Mouse (Mus musculus): Measurements from ENCODE around the gene Nucb1.
A peak's percentile ranks its signal among the peaks of the same experiment; 100 is the strongest.
"Not testable (repeated sequence)": the region's sequence is repeated elsewhere in the genome, so short reads cannot be mapped to it uniquely, and the experiment has no call there.

The Nucb1 gene

GRCm38 (mm10) chr7:45518618-45519017 is 8.4 kb upstream of the Nucb1 start:
- Histone ChIP-seq H3K36me3 (ENCODE audit: control insufficient read depth, insufficient read depth, low read length, poor library complexity, severe bottlenecking) (no peaks in the 10 kb centered on the region), H3K27me3 (ENCODE audit: control insufficient read depth, insufficient read depth, low read length, poor library complexity, severe bottlenecking) (no peaks in the 10 kb centered on the region)
- DNase-seq (ENCODE audit: low read depth, low spot score), result no peak

DNA sequence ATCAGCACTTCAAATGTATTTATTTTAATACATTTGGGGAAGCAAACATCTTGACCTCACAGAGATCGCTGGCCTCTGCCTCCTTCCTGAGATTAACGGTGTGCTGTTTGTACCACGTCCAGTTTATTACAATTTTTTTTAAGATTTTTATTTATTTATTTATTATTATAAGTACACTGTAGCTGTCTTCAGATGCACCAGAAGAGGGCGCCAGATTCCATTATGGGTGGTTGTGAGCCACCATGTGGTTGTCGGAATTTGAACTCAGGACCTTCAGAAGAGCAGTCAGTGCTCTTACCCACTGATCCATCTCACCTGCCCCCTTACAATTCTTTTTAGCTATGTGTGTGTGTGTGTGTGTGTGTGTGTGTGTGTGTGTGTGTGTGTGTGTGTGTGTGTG is 6.6 kb upstream of the Nucb1 start:
- DNase-seq (ENCODE audit: low read depth, low spot score); H3K36me3 ChIP-seq (ENCODE audit: control insufficient read depth, insufficient read depth, low read length, poor library complexity, severe bottlenecking); H3K27me3 ChIP-seq (ENCODE audit: control insufficient read depth, insufficient read depth, low read length, poor library complexity, severe bottlenecking): not testable (repeated sequence)

DNA sequence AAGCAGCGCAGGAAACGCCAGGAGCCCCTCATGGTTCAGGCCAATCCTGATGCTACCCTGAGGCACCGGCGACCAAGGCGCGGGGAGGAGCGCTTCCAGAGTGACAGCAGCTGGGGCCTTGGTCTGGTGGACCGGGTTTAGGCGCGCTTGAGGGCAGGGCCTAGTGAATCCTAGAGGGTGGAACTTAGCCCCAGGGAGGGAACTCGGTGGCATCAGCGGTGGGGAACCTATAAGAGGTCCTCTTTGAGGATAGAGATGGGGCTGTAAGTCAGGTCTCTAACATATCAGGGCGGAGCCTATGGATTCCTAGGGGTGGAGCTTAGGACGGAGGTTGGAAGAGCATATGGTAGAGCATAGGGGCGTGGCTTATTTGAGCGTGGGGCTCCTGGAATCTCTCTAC is 5.2 kb upstream of the Nucb1 start:
- DNase-seq (ENCODE audit: low read depth, low spot score), result no peak
- Histone ChIP-seq H3K36me3 (ENCODE audit: control insufficient read depth, insufficient read depth, low read length, poor library complexity, severe bottlenecking) (no peaks in the 10 kb centered on the region), H3K27me3 (ENCODE audit: control insufficient read depth, insufficient read depth, low read length, poor library complexity, severe bottlenecking) (no peaks in the 10 kb centered on the region)

GRCm38 (mm10) chr7:45514411-45514810 is 4.2 kb upstream of the Nucb1 start:
- no peaks in the 10 kb centered on the region for H3K36me3 ChIP-seq (ENCODE audit: control insufficient read depth, insufficient read depth, low read length, poor library complexity, severe bottlenecking)
- no peaks in the 10 kb centered on the region for H3K27me3 ChIP-seq (ENCODE audit: control insufficient read depth, insufficient read depth, low read length, poor library complexity, severe bottlenecking)
- DNase-seq (ENCODE audit: low read depth, low spot score), result no peak

- DNase-seq (ENCODE audit: low read depth, low spot score), result no peak
- Histone ChIP-seq H3K27me3 (ENCODE audit: control insufficient read depth, insufficient read depth, low read length, poor library complexity, severe bottlenecking) (no peaks in the 10 kb centered on the region), H3K36me3 (ENCODE audit: control insufficient read depth, insufficient read depth, low read length, poor library complexity, severe bottlenecking) (no peaks in the 10 kb centered on the region)
Measured at GRCm38 (mm10) chr7:45509181-45509882, 874 bp downstream of the Nucb1 start.

- no peak for DNase-seq (ENCODE audit: low read depth, low spot score)
- Histone ChIP-seq H3K27me3 (ENCODE audit: control insufficient read depth, insufficient read depth, low read length, poor library complexity, severe bottlenecking) (no peaks in the 10 kb centered on the region), H3K36me3 (ENCODE audit: control insufficient read depth, insufficient read depth, low read length, poor library complexity, severe bottlenecking) (no peaks in the 10 kb centered on the region)
Measured at GRCm38 (mm10) chr7:45508561-45508960, 1.6 kb downstream of the Nucb1 start.

- no peaks in the 10 kb centered on the region for H3K27me3 ChIP-seq (ENCODE audit: control insufficient read depth, insufficient read depth, low read length, poor library complexity, severe bottlenecking)
- H3K36me3 ChIP-seq (ENCODE audit: control insufficient read depth, insufficient read depth, low read length, poor library complexity, severe bottlenecking), result no peaks in the 10 kb centered on the region
- DNase-seq (ENCODE audit: low read depth, low spot score), result no peak
Measured at GRCm38 (mm10) chr7:45507583-45507982, 2.6 kb downstream of the Nucb1 start.

DNA sequence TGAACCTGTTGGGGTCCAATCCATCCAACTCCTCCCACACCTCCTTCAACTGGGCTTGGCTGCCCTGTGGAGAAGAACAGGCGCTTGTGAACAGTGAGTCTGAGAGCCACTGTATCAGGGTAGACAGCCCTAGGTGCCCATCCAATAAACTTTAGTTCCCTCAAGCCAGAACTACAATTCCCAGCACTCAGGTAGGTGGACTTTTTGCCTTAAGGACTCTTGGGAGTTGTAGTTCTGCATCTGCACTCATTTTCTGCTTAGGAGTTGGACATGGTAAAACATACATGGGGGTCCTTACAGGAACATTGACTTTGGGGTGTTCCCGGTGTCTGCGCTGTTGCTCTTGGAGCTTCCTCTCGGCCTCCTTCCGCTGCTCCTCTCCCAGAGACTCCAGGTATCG is 11.8 kb downstream of the Nucb1 start:
- DNase-seq (ENCODE audit: low read depth, low spot score), result no peak
- peaks cover 2% of the 10 kb centered on the region for H3K36me3 ChIP-seq (ENCODE audit: control insufficient read depth, insufficient read depth, low read length, poor library complexity, severe bottlenecking)
- no peaks in the 10 kb centered on the region for H3K27me3 ChIP-seq (ENCODE audit: control insufficient read depth, insufficient read depth, low read length, poor library complexity, severe bottlenecking)

GRCm38 (mm10) chr7:45494548-45494947 is 15.7 kb downstream of the Nucb1 start:
- DNase-seq (ENCODE audit: low read depth, low spot score), result no peak
- peaks cover 2% of the 10 kb centered on the region for H3K36me3 ChIP-seq (ENCODE audit: control insufficient read depth, insufficient read depth, low read length, poor library complexity, severe bottlenecking)
- H3K27me3 ChIP-seq (ENCODE audit: control insufficient read depth, insufficient read depth, low read length, poor library complexity, severe bottlenecking), result no peaks in the 10 kb centered on the region

GRCm38 (mm10) chr7:45492951-45493350 is 17.3 kb downstream of the Nucb1 start:
- Histone ChIP-seq H3K27me3 (ENCODE audit: control insufficient read depth, insufficient read depth, low read length, poor library complexity, severe bottlenecking) (no peaks in the 10 kb centered on the region), H3K36me3 (ENCODE audit: control insufficient read depth, insufficient read depth, low read length, poor library complexity, severe bottlenecking) (no peaks in the 10 kb centered on the region; the same call in none of the 2 replicates)
- no peak for DNase-seq (ENCODE audit: low read depth, low spot score)

- H3K27me3 ChIP-seq (ENCODE audit: control insufficient read depth, insufficient read depth, low read length, poor library complexity, severe bottlenecking), result no peaks in the 10 kb centered on the region
Measured at GRCm38 (mm10) chr7:45492225-45492844, 17.9 kb downstream of the Nucb1 start.

GRCm38 (mm10) chr7:45491264-45491663 is 18.9 kb downstream of the Nucb1 start:
- DNase-seq (ENCODE audit: low read depth, low spot score), result no peak
- Histone ChIP-seq H3K27me3 (ENCODE audit: control insufficient read depth, insufficient read depth, low read length, poor library complexity, severe bottlenecking) (no peaks in the 10 kb centered on the region), H3K36me3 (ENCODE audit: control insufficient read depth, insufficient read depth, low read length, poor library complexity, severe bottlenecking) (no peaks in the 10 kb centered on the region; the same call in none of the 2 replicates)

More at GRCm38 (mm10) chr7:45492225-45492844, 17.9 kb downstream of the Nucb1 start:
- no peaks in the 10 kb centered on the region; the same call in none of the 2 replicates for H3K36me3 ChIP-seq (ENCODE audit: control insufficient read depth, insufficient read depth, low read length, poor library complexity, severe bottlenecking)
- no peak for DNase-seq (ENCODE audit: low read depth, low spot score)

DNA sequence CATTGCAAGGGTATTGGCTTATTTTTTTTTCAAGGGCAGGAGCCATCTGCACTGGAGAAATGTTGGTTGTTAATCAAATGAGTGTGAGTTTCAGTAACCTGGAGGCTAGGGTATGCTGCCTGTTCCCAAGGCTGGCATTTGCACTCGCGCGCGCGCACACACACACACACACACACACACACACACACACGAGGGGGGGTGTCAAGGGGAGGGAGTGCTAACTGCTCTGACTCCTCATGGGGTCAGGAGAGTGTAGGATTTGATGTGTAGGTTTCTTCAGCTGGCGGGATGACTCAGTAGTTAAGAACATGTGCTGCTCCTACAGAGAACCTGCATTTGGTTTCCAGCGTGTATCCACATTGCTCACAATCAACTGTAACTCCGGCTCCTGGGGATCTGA is 19.4 kb downstream of the Nucb1 start:
- no peak for DNase-seq (ENCODE audit: low read depth, low spot score)
- Histone ChIP-seq H3K27me3 (ENCODE audit: control insufficient read depth, insufficient read depth, low read length, poor library complexity, severe bottlenecking) (no peaks in the 10 kb centered on the region), H3K36me3 (ENCODE audit: control insufficient read depth, insufficient read depth, low read length, poor library complexity, severe bottlenecking) (no peaks in the 10 kb centered on the region; the same call in none of the 2 replicates)

GRCm38 (mm10) chr7:45489578-45489977 is 20.6 kb downstream of the Nucb1 start:
- DNase-seq (ENCODE audit: low read depth, low spot score), result no peak
- no peaks in the 10 kb centered on the region for H3K27me3 ChIP-seq (ENCODE audit: control insufficient read depth, insufficient read depth, low read length, poor library complexity, severe bottlenecking)
- H3K36me3 ChIP-seq (ENCODE audit: control insufficient read depth, insufficient read depth, low read length, poor library complexity, severe bottlenecking), result no peaks in the 10 kb centered on the region

DNA sequence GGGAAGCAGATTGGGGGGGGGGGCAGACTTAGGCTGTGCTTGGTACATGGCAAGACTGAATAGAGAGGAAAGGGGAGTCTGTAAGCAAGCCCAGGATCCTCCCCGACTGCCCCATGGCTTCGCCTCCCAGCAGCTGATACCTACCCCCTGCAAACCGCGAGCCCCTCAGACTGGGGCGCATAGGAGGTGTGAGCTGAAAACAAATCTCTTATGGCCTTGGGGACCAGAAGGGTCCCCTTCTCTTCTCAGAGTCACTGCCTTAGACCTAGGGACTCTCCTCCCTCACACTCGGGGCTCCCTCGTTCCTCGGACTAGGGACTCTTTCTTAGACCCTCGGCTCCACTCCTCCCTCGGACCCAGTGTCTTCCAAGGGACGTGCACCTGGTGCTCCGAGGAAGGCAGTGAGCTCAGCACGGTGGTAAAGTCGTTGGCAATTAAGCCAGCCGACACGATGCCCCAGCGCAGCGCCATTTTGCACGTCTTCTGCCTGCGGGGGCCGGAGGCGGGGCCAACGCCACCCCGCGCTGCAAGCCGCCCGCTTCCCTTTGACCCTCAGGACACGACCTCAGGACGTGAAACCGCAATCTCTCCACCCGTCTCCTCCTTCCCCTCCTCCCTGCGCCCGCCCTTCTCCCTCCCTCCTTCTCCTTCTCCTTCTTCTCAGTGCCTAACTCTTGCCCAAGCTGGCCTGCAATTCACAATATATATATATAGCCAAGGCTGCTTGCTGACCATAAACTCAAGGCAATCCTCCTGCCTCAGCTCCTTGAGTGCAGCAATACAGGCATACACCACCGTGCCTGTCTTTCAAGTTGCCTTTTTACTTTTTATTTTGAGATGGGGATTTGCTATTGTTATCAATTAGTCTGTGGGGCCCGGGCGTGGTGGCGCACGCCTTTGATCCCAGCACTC is 21.7 kb downstream of the Nucb1 start, which contains the start of gene Dhdh:
Gene Dhdh, minus strand, starts transcription at position 513 of the 912 bp plus-strand sequence.
- H3K36me3 ChIP-seq (ENCODE audit: control insufficient read depth, insufficient read depth, low read length, poor library complexity, severe bottlenecking), result no peaks in the 10 kb centered on the region
- H3K27me3 ChIP-seq (ENCODE audit: control insufficient read depth, insufficient read depth, low read length, poor library complexity, severe bottlenecking), result no peaks in the 10 kb centered on the region
- peak; percentile 52 for DNase-seq (ENCODE audit: low read depth, low spot score)

Measured in splenic B cell, adult 2 months (primary cell).